Mouse (Mus musculus) left cerebral cortex, postnatal 14 days (tissue): ENCODE measurements around the gene Grin3b. TPM values are rescaled to one million over a fixed set of nuclear protein-coding genes. Genes with fewer than 3 reads are reported as not detected.

Source experiments
- DNase-seq, 2 experiments: peaks; one replicate each; pipeline ENCODE4 v3.0.0; 2021 to 2022; ENCODE audit warnings: low spot score in 2 of 2, mixed read lengths in 1 of 2
- intact Hi-C: fragments of 180-260 bp; cut with DNase I; formaldehyde crosslinking; loops from one replicate; pipeline ENCODE4 v1.15.1; 2025
- long read RNA-seq, 2 experiments: library from polyadenylated mRNA; stranded (forward); transcript quantifications; one replicate each; pipeline ENCODE4 v2.0.0; 2021
- total RNA-seq, 2 experiments: library from RNA; stranded (reverse); gene quantifications; 2 replicates each; pipeline ENCODE4 v1.2.3; 2021

The Grin3b gene
- under 1 TPM; 0.21 to 0.40 TPM for total RNA-seq
- long read RNA-seq, experiment 1: 0 reads
- long read RNA-seq, experiment 2: 0 reads

- no peak for DNase-seq
- intact Hi-C loops: no loop called here
These were observed at the start of gene Grin3b for GRCm38 (mm10) chr10:79970415-79971182. Gene Grin3b (plus strand): TSS chr10:79970715.

GRCm38 (mm10) chr10:79920958-79921535 is 49.5 kb upstream of the Grin3b start, which contains the start of gene R3hdm4:
Gene R3hdm4 (minus strand): TSS chr10:79921208.
- intact Hi-C loops: no loop called here
- no peak for DNase-seq

- intact Hi-C loops: no loop called here
These were observed 48.9 kb upstream of the Grin3b start for GRCm38 (mm10) chr10:79921572-79921971.

GRCm38 (mm10) chr10:79924998-79925784 is 45.3 kb upstream of the Grin3b start:
- DNase-seq: peak; percentile 96 to 97
- intact Hi-C loops: loop anchor here (1.0 to 2.0 kb wide), 4 partner anchors 30 to 91 kb away; no protein-coding TSS in a partner anchor

More at GRCm38 (mm10) chr10:79921572-79921971, 48.9 kb upstream of the Grin3b start:
- DNase-seq: no peak

GRCm38 (mm10) chr10:79925785-79926490 is 44.6 kb upstream of the Grin3b start:
- intact Hi-C loops: loop anchor here (1.0 to 2.0 kb wide), 4 partner anchors 29 to 92 kb away; no protein-coding TSS in a partner anchor
- no peak for DNase-seq

- intact Hi-C loops: no loop called here
- peak; percentile 86 to 87 for DNase-seq
These were observed 43.8 kb upstream of the Grin3b start, which contains the start of gene Arid3a for GRCm38 (mm10) chr10:79926491-79927323. Gene Arid3a (plus strand): TSS chr10:79927043.

GRCm38 (mm10) chr10:79927324-79928029 is 43.0 kb upstream of the Grin3b start:
- peak in 1 of 2 experiments; percentile 51 for DNase-seq
- intact Hi-C loops: no loop called here

- intact Hi-C loops: no loop called here
- no peak for DNase-seq
These were observed 42.4 kb upstream of the Grin3b start for GRCm38 (mm10) chr10:79928030-79928694.

- intact Hi-C loops: no loop called here
- DNase-seq: no peak
These were observed 41.4 kb upstream of the Grin3b start for GRCm38 (mm10) chr10:79928907-79929701.

- intact Hi-C loops: no loop called here
- DNase-seq: no peak
These were observed 40.3 kb upstream of the Grin3b start for GRCm38 (mm10) chr10:79929967-79930825.

- intact Hi-C loops: no loop called here
- no peak for DNase-seq
These were observed 39.7 kb upstream of the Grin3b start for GRCm38 (mm10) chr10:79930826-79931186.

- intact Hi-C loops: no loop called here
These were observed 38.7 kb upstream of the Grin3b start for GRCm38 (mm10) chr10:79931797-79932196.

GRCm38 (mm10) chr10:79932736-79933135 is 37.8 kb upstream of the Grin3b start:
- intact Hi-C loops: no loop called here
- peak; percentile 57 to 70 for DNase-seq

More at GRCm38 (mm10) chr10:79931797-79932196, 38.7 kb upstream of the Grin3b start:
- no peak for DNase-seq

GRCm38 (mm10) chr10:79933145-79933679 is 37.3 kb upstream of the Grin3b start:
- DNase-seq: no peak
- intact Hi-C loops: no loop called here

GRCm38 (mm10) chr10:79933861-79934260 is 36.7 kb upstream of the Grin3b start:
- intact Hi-C loops: no loop called here
- no peak for DNase-seq
